In the genomic region with DNA sequence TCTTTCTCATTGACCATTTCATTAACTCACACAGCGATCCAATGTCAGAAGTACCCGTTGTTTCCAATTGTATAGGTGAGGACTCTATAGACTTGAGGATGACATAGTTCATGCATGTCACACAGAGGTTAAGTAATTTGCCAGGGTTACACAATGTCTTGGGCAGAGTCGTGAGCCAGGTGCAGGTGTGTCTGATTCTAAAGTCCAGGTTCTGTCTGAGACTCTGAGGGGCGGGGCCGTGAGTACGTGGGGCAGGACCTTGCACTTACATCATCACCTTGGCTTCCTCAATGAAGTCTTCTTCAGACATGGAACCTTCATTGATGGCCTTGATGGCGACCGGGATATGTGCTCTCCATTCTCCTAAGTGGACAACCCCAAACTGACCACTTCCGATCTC, we compare ENCODE assay signal across 26 mouse cellular contexts. TPM values are rescaled to one million over a fixed set of nuclear protein-coding genes. Genes with fewer than 3 reads are reported as not detected.
DNase-seq lines count a peak whose midpoint lies in the region; ATAC-seq and TF ChIP-seq lines count a peak whose summit lies in the region.
"Had no signal": no experiment of that assay in that cellular context is flagged by ENCODE, and none has a peak within 500 bp of the region (broad histone marks: within the 10 kb centered on the region; RNA-seq: fewer than 3 reads in every experiment).

No protein-coding gene starts in this region.

- WGBS in lung, postnatal 0 days: 81% methylated on average over 9 of the region's 9 CpGs
- 82% methylated on average over 9 of the region's 9 CpGs for WGBS in lung, adult 2 months
- WGBS in intestine, embryonic 15.5 days: 77% methylated on average over 9 of the region's 9 CpGs
- 46% methylated on average over 9 of the region's 9 CpGs for WGBS in large intestine, adult 2 months
- WGBS in stomach, postnatal 0 days: 79% methylated on average over 9 of the region's 9 CpGs

- H3K4me3 ChIP-seq in lung, postnatal 0 days (ENCODE audit: low read depth, low read length): no peak overlapping the region
- H3K4me3 ChIP-seq in lung, adult 2 months (replicated peaks; ENCODE audit: extremely low read depth, low read depth, low read length): no peak overlapping the region
- no peak overlapping the region for H3K4me3 ChIP-seq in intestine, embryonic 15.5 days (replicated peaks)
- no peak overlapping the region for H3K4me3 ChIP-seq in stomach, postnatal 0 days (ENCODE audit: low read depth, low read length)
- H3K4me3 ChIP-seq: embryonic facial prominence, embryonic 10.5 days; embryonic facial prominence, embryonic 13.5 days; forebrain, embryonic 10.5 days; forebrain, embryonic 13.5 days; gastrocnemius, adult 2 months; hindbrain, embryonic 12.5 days; hindbrain, embryonic 15.5 days had no signal

- H3K4me2 ChIP-seq in lung, postnatal 0 days (replicated peaks; ENCODE audit: low read depth, low read length): no peak overlapping the region
- H3K4me2 ChIP-seq in intestine, embryonic 15.5 days (replicated peaks): no peak overlapping the region
- no peak overlapping the region for H3K4me2 ChIP-seq in stomach, postnatal 0 days (replicated peaks; ENCODE audit: low read depth)
- H3K4me2 ChIP-seq: embryonic facial prominence, embryonic 13.5 days; forebrain, embryonic 13.5 days; heart, embryonic 11.5 days; hindbrain, embryonic 12.5 days; hindbrain, embryonic 15.5 days had no signal

- no peak for TF ChIP-seq POLR2A in lung, adult 2 months (IDR thresholded peaks at IDR 0.05; ENCODE audit: borderline replicate concordance, extremely low read depth, low read depth, low read length)

- no peaks in the 10 kb centered on the region for H3K27me3 ChIP-seq in lung, postnatal 0 days (replicated peaks; ENCODE audit: insufficient read depth, low read length)
- H3K27me3 ChIP-seq in intestine, embryonic 15.5 days (replicated peaks): no peaks in the 10 kb centered on the region
- H3K27me3 ChIP-seq in stomach, postnatal 0 days (ENCODE audit: control insufficient read depth, insufficient read depth, low read length): no peaks in the 10 kb centered on the region
- H3K27me3 ChIP-seq: forebrain, embryonic 13.5 days; hindbrain, embryonic 12.5 days; hindbrain, embryonic 15.5 days had no signal

- 0 out of 2 replicates have a peak, but pooled peaks cover 3% of the 10 kb centered on the region for H3K9me3 ChIP-seq in lung, postnatal 0 days (ENCODE audit: low read length)
- H3K9me3 ChIP-seq in intestine, embryonic 15.5 days: no peaks in the 10 kb centered on the region
- H3K9me3 ChIP-seq in stomach, postnatal 0 days (ENCODE audit: control insufficient read depth, low read length): no peaks in the 10 kb centered on the region
- H3K9me3 ChIP-seq: embryonic facial prominence, embryonic 13.5 days; forebrain, embryonic 10.5 days; forebrain, embryonic 13.5 days; hindbrain, embryonic 12.5 days; hindbrain, embryonic 15.5 days had no signal

- DNase-seq in lung, postnatal 0 days (ENCODE audit: low spot score): peak; percentile 11
- no peak for DNase-seq in lung, adult 2 months
- DNase-seq in large intestine, adult 2 months (ENCODE audit: low read depth, low spot score): peak; percentile 88
- DNase-seq in stomach, postnatal 0 days (ENCODE audit: low spot score): peak; percentile 75
- DNase-seq in gastrocnemius, adult 18-20 months (ENCODE audit: low spot score): no peak
- DNase-seq in kidney, postnatal 25 days: no peak
- DNase-seq: adrenal gland, postnatal 10 days; adrenal gland, postnatal 36 days; cerebellum, adult 18-20 months; cerebellum, adult 9-11 months; cerebellum, postnatal 36 days; embryo, embryonic 11 days; gastrocnemius, adult 2 months; gastrocnemius, postnatal 14 days; heart, adult 11 months had no signal

- no peaks in the 10 kb centered on the region for H3K4me1 ChIP-seq in lung, postnatal 0 days (ENCODE audit: insufficient read depth, low read depth, low read length)
- H3K4me1 ChIP-seq in lung, adult 2 months (ENCODE audit: control insufficient read depth, insufficient read depth, low read length): no peaks in the 10 kb centered on the region; the same call in 1 of the 2 replicates
- no peaks in the 10 kb centered on the region for H3K4me1 ChIP-seq in intestine, embryonic 15.5 days (replicated peaks)
- H3K4me1 ChIP-seq in stomach, postnatal 0 days (replicated peaks; ENCODE audit: control insufficient read depth, insufficient read depth): no peaks in the 10 kb centered on the region
- H3K4me1 ChIP-seq: forebrain, embryonic 13.5 days; hindbrain, embryonic 12.5 days; hindbrain, embryonic 15.5 days had no signal

- no peak for TF ChIP-seq CTCF in lung, postnatal 0 days (IDR thresholded peaks at IDR 0.05)
- no peak for TF ChIP-seq CTCF in lung, adult 2 months (IDR thresholded peaks at IDR 0.05; ENCODE audit: insufficient read depth, low read length)
- TF ChIP-seq CTCF in stomach, postnatal 0 days (IDR thresholded peaks at IDR 0.05; ENCODE audit: low read depth): no peak

- ATAC-seq in lung, postnatal 0 days: peak; percentile 64; the same call in 1 of the 2 replicates
- ATAC-seq in intestine, embryonic 15.5 days: peak; percentile 96
- ATAC-seq in stomach, postnatal 0 days (ENCODE audit: low FRiP score, low TSS enrichment): peak; percentile 97
- ATAC-seq in activated CD4-positive, CD25-positive, alpha-beta regulatory T cell, adult 4 months: no peak
- ATAC-seq: forebrain, embryonic 16.5 days had no signal

- H3K27ac ChIP-seq in lung, postnatal 0 days (ENCODE audit: low read length): no peak overlapping the region
- H3K27ac ChIP-seq in intestine, embryonic 15.5 days: no peak overlapping the region
- H3K27ac ChIP-seq in stomach, postnatal 0 days (replicated peaks): no peak overlapping the region
- H3K27ac ChIP-seq: embryonic facial prominence, embryonic 10.5 days; embryonic facial prominence, embryonic 13.5 days; forebrain, embryonic 10.5 days; forebrain, embryonic 13.5 days; gastrocnemius, adult 2 months; hindbrain, embryonic 12.5 days; hindbrain, embryonic 15.5 days had no signal

- no peak for TF ChIP-seq EP300 in lung, postnatal 0 days (IDR thresholded peaks at IDR 0.05)
- no peak for TF ChIP-seq EP300 in stomach, postnatal 0 days (optimal IDR thresholded peaks at IDR 0.05)

- H3K9ac ChIP-seq in lung, postnatal 0 days (replicated peaks; ENCODE audit: low read depth): no peak overlapping the region
- no peak overlapping the region for H3K9ac ChIP-seq in intestine, embryonic 15.5 days
- H3K9ac ChIP-seq in stomach, postnatal 0 days (ENCODE audit: low read length): no peak overlapping the region
- H3K9ac ChIP-seq: embryonic facial prominence, embryonic 13.5 days; forebrain, embryonic 13.5 days; hindbrain, embryonic 12.5 days; hindbrain, embryonic 15.5 days had no signal

- no peaks in the 10 kb centered on the region for H3K36me3 ChIP-seq in lung, postnatal 0 days (ENCODE audit: insufficient read depth, low read length)
- H3K36me3 ChIP-seq in intestine, embryonic 15.5 days: no peaks in the 10 kb centered on the region
- no peaks in the 10 kb centered on the region for H3K36me3 ChIP-seq in stomach, postnatal 0 days (ENCODE audit: control insufficient read depth, insufficient read depth, low read length)
- H3K36me3 ChIP-seq: embryonic facial prominence, embryonic 10.5 days; embryonic facial prominence, embryonic 13.5 days; forebrain, embryonic 10.5 days; hindbrain, embryonic 12.5 days; hindbrain, embryonic 15.5 days had no signal

RNA-seq across cellular contexts. Expression of a gene that starts 42.6 kb away (rescaled TPM):
- 0.19 and 0.32 TPM in 2 replicates for polyA plus RNA-seq in lung, postnatal 0 days (2015; fragmentation: Nextera tagmentation; extraction: Ambion mirVana)
- 0.43 and 0.75 TPM in 2 replicates for polyA plus RNA-seq in lung, adult 2 months (2012; rRNA removed)
- 0.39 and 0.57 TPM in 2 replicates for polyA plus RNA-seq in intestine, embryonic 15.5 days (2015; fragmentation: Nextera tagmentation; extraction: Ambion mirVana)
- polyA plus RNA-seq in large intestine, adult 2 months (2012; rRNA removed): 0.77 and 0.82 TPM in 2 replicates
- polyA plus RNA-seq in stomach, postnatal 0 days (2015; fragmentation: Nextera tagmentation; extraction: Ambion mirVana): 0.16 and 0.21 TPM in 2 replicates
- not detected for total RNA-seq in gastrocnemius, adult 18-20 months (2021)
- polyA plus RNA-seq in activated CD4-positive, CD25-positive, alpha-beta regulatory T cell, adult 4 months (2017; shearing (Covaris generic)): 10 to 100 TPM; 59.1 to 67.0 TPM
- polyA plus RNA-seq: embryonic facial prominence, embryonic 10.5 days; forebrain, embryonic 10.5 days; heart, postnatal 0 days; hindbrain, embryonic 12.5 days had no signal

Comparison
In these comparisons a context has a peak if more than half of its experiments do, and no peak if none do; other contexts are left out.
1. DNase-seq: peak in lung, postnatal 0 days (single experiment), large intestine, adult 2 months (single experiment) and stomach, postnatal 0 days (single experiment); none in lung, adult 2 months (single experiment), gastrocnemius, adult 18-20 months (single experiment) and kidney, postnatal 25 days (0 of 2).
2. RNA of a gene that starts 42.6 kb away (polyA plus RNA-seq): 59.1 to 67.0 TPM in activated CD4-positive, CD25-positive, alpha-beta regulatory T cell, adult 4 months; 0.77 to 0.82 TPM in large intestine, adult 2 months, 0.43 to 0.75 TPM in lung, adult 2 months, 0.39 to 0.57 TPM in intestine, embryonic 15.5 days, 0.19 to 0.32 TPM in lung, postnatal 0 days and 0.16 to 0.21 TPM in stomach, postnatal 0 days; every median in the first group is over 10 times any median in the second.